Mouse (Mus musculus) cortical plate, adult 2 months (tissue): ENCODE results near the gene Rin2.

Experiments used
- CTCF ChIP-seq: fragments of 200-500 bp; IDR thresholded peaks from 2 replicates; pipeline ENCODE4 v1.5.1; 2011; ENCODE audit warnings: mild to moderate bottlenecking, control low read depth, low read length; ENCODE audit not compliant: insufficient read depth; ENCODE audit errors: extremely low read depth
- POLR2A ChIP-seq: fragments of 200-500 bp; IDR thresholded peaks from 2 replicates; pipeline ENCODE4 v1.6.1; 2011; ENCODE audit warnings: mild to moderate bottlenecking, low read length, control low read depth; ENCODE audit not compliant: insufficient read depth; ENCODE audit errors: extremely low read depth

DNA sequence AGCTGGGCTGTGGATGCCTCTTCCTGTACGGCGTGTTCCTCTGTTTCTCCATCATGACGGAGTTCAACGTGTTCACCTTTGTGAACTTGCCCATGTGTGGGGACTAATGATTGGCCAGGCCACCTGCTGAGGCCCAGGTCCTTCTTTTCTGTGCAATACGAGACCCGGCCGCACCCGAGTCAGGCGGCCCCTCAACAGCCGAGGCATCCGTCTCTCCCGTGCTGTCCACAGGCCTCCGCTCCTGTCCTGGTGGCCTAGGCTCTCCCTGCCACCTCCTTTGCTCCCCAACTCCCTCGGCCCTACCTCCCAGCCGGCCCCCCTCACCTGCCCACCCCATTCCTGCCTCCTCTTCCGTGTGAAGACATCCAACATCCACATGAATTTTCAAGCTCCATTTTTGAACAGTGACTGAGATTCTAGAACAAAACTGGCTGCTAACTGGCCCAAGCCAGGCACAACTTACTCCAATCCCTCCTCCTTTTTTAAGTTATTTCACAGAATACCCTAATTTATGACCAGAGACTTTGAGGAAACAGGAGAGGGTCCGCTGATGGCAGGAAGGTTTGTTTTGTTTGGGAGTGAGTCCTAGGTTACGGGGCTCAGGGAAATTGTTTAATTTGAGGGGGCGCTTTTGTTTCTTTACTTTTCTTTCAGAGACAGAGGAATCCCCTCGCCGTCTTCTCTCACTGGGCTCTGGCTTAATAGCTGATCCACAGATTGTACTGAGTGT, 34.6 kb upstream of the Rin2 start:
- TF ChIP-seq CTCF (no peak), POLR2A (no peak)
